Comparison of ENCODE assay signal across 9 mouse cellular contexts in the genomic region with DNA sequence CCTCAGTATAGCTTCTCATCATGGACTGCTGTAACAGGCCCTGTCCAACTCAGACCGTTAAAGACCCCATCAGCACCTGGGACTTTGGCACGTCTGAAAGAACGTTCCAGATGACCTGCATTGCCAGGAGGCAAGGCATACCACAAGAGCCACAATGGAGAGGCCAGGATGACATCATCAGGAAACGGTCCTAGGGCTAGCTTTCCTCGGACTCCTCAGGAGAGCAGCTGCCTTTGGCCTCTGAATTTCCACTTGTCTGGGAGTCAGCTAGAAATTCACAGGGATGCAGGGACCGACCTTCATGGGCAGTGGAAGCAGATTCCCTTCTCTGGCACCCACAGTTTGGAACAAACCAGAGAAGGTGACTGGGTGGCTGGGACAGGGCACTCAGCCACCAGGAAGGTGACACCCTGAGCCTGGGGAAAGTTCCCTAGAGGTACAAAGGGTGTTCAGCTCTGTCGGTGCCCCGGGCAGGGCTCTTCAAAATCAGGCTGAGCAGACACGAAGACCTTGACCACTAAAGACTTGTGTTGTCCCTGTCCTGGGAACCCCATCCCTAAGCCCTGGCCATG. TPM values are rescaled to one million over a fixed set of nuclear protein-coding genes. Genes with fewer than 3 reads are reported as not detected.
A peak's percentile ranks its signal among the peaks of the same experiment; 100 is the strongest.
DNase-seq lines count a peak whose midpoint lies in the region; ATAC-seq lines count a peak whose summit lies in the region.
"Had no signal": no experiment of that assay in that cellular context is flagged by ENCODE, and none has a peak within 500 bp of the region (broad histone marks: within the 10 kb centered on the region; RNA-seq: fewer than 3 reads in every experiment).

No protein-coding gene starts in this region.

- no peaks in the 10 kb centered on the region for H3K27me3 ChIP-seq in heart, embryonic 14.5 days (ENCODE audit: control insufficient read depth, insufficient read depth, low read length)
- no peaks in the 10 kb centered on the region for H3K27me3 ChIP-seq in limb, embryonic 11.5 days (ENCODE audit: control insufficient read depth, insufficient read depth, low read length)

- no peak overlapping the region for H3K4me2 ChIP-seq in heart, embryonic 14.5 days (ENCODE audit: low read length)
- H3K4me2 ChIP-seq in limb, embryonic 11.5 days (ENCODE audit: low read depth, severe bottlenecking), result peak overlapping the region; percentile 26

- no peak overlapping the region for H3K4me3 ChIP-seq in heart, embryonic 14.5 days (ENCODE audit: control insufficient read depth in 1 of 2, insufficient read depth in 1 of 2, low read depth in 1 of 2, low read length in 2 of 2)
- H3K4me3 ChIP-seq in limb, embryonic 11.5 days (ENCODE audit: low read depth, low read length), result no peak overlapping the region

- no peaks in the 10 kb centered on the region for H3K36me3 ChIP-seq in heart, embryonic 14.5 days (ENCODE audit: control insufficient read depth, insufficient read depth, low read length)
- H3K36me3 ChIP-seq in limb, embryonic 11.5 days (ENCODE audit: control insufficient read depth, insufficient read depth, low read length), result no peaks in the 10 kb centered on the region

- peaks cover 65 to 70% of the 10 kb centered on the region in 2 experiments for H3K4me1 ChIP-seq in heart, embryonic 14.5 days (ENCODE audit: control insufficient read depth in 2 of 2, insufficient read depth in 2 of 2, low read length in 2 of 2)
- H3K4me1 ChIP-seq in limb, embryonic 11.5 days (ENCODE audit: control insufficient read depth, insufficient read depth, low read length), result peaks cover 70% of the 10 kb centered on the region

- H3K9me3 ChIP-seq in heart, embryonic 14.5 days (ENCODE audit: control insufficient read depth, low read length), result no peaks in the 10 kb centered on the region
- H3K9me3 ChIP-seq in limb, embryonic 11.5 days (ENCODE audit: control insufficient read depth, low read length), result no peaks in the 10 kb centered on the region

- peak; percentile 51 for DNase-seq in 416B (ENCODE audit: low read depth)
- peak; percentile 77 for DNase-seq in brain, adult 2 months (ENCODE audit: low read depth, low spot score)
- peak; percentile 40 for DNase-seq in limb, embryonic 11.5 days (ENCODE audit: low spot score)
- no peak for DNase-seq in thymus, postnatal 25 days
- DNase-seq in embryo, embryonic 10.5 days (ENCODE audit: low spot score), result no peak
- DNase-seq in frontal cortex, postnatal 25 days (ENCODE audit: low spot score in 2 of 2), result no peak
- no peak for DNase-seq in ovary, postnatal 36 days (ENCODE audit: low spot score)

- peak overlapping the region; percentile 9; the same call in 1 of the 2 replicates for H3K9ac ChIP-seq in heart, embryonic 14.5 days (ENCODE audit: low read length)
- H3K9ac ChIP-seq in limb, embryonic 11.5 days (ENCODE audit: low read length), result 0 out of 2 replicates have a peak overlapping the region, but pooled peaks have one; percentile 22

- ATAC-seq in heart, embryonic 14.5 days (ENCODE audit: insufficient number of reproducible peaks, insufficient read depth, low FRiP score, low read depth), result no peak
- ATAC-seq in limb, embryonic 11.5 days (ENCODE audit: insufficient number of reproducible peaks, low FRiP score, low TSS enrichment, low read depth), result no peak

- H3K27ac ChIP-seq in heart, embryonic 14.5 days (replicated peaks in 1 of 2; ENCODE audit: control insufficient read depth in 1 of 2, insufficient read depth in 1 of 2, low read depth in 2 of 2, low read length in 2 of 2), result peak overlapping the region; percentile 42 to 71
- peak overlapping the region; percentile 85 for H3K27ac ChIP-seq in limb, embryonic 11.5 days (replicated peaks; ENCODE audit: low read depth, low read length)
- H3K27ac ChIP-seq: macrophage had no signal

- WGBS in heart, embryonic 14.5 days, result 37% methylated on average over 9 of the region's 9 CpGs
- WGBS in limb, embryonic 11.5 days, result 42% methylated on average over 9 of the region's 9 CpGs

RNA-seq across cellular contexts. Expression of gene Tpcn1, which starts 21.7 kb away (rescaled TPM):
- polyA plus RNA-seq in heart, embryonic 14.5 days (2014; fragmentation: Nextera tagmentation; extraction: Ambion mirVana), result 14.5 and 17.1 TPM in 2 replicates
- polyA plus RNA-seq in limb, embryonic 11.5 days (2014; fragmentation: Nextera tagmentation; extraction: Ambion mirVana), result 13.9 and 15.2 TPM in 2 replicates

RNA-seq across cellular contexts. Expression of gene Iqcd, which starts 22.0 kb away (rescaled TPM):
- polyA plus RNA-seq in heart, embryonic 14.5 days (2014; fragmentation: Nextera tagmentation; extraction: Ambion mirVana), result 0.43 TPM in 1 of 2 replicates, not detected in the other
- 0.27 and 0.40 TPM in 2 replicates for polyA plus RNA-seq in limb, embryonic 11.5 days (2014; fragmentation: Nextera tagmentation; extraction: Ambion mirVana)

RNA-seq across cellular contexts. Expression of gene Rita1, which starts 45.6 kb away (rescaled TPM):
- polyA plus RNA-seq in heart, embryonic 14.5 days (2014; fragmentation: Nextera tagmentation; extraction: Ambion mirVana), result 5.6 and 6.2 TPM in 2 replicates
- 11.6 and 13.5 TPM in 2 replicates for polyA plus RNA-seq in limb, embryonic 11.5 days (2014; fragmentation: Nextera tagmentation; extraction: Ambion mirVana)

RNA-seq across cellular contexts. Expression of gene Ddx54, which starts 45.8 kb away (rescaled TPM):
- polyA plus RNA-seq in heart, embryonic 14.5 days (2014; fragmentation: Nextera tagmentation; extraction: Ambion mirVana), result 17.9 and 18.9 TPM in 2 replicates
- 33.1 and 33.5 TPM in 2 replicates for polyA plus RNA-seq in limb, embryonic 11.5 days (2014; fragmentation: Nextera tagmentation; extraction: Ambion mirVana)

RNA-seq across cellular contexts. Expression of gene Slc8b1, which starts 55.8 kb away (rescaled TPM):
- polyA plus RNA-seq in heart, embryonic 14.5 days (2014; fragmentation: Nextera tagmentation; extraction: Ambion mirVana), result 3.1 TPM in 2 replicates
- polyA plus RNA-seq in limb, embryonic 11.5 days (2014; fragmentation: Nextera tagmentation; extraction: Ambion mirVana), result 1.6 and 2.7 TPM in 2 replicates

Comparison
In these comparisons a context has a peak if more than half of its experiments do, and no peak if none do; other contexts are left out.
1. DNase-seq: peak in 416B (single experiment), brain, adult 2 months (single experiment) and limb, embryonic 11.5 days (single experiment); none in thymus, postnatal 25 days (single experiment), embryo, embryonic 10.5 days (single experiment), frontal cortex, postnatal 25 days (0 of 2) and ovary, postnatal 36 days (single experiment).